Mouse (Mus musculus) kidney, postnatal 10 days (tissue): ENCODE measurements around the gene Dpp4.
A peak's percentile ranks its signal among the peaks of the same experiment; 100 is the strongest.

Experiments used
- DNase-seq: peaks from one replicate; pipeline ENCODE4 v3.0.0; 2021; ENCODE audit warnings: mixed read lengths

Dpp4 gene

GRCm38 (mm10) chr2:62412081-62412821 is at the start of gene Dpp4:
TSS of gene Dpp4 (minus strand) at chr2:62412231.
- no peak for DNase-seq

- DNase-seq: no peak
These were observed 48.9 kb upstream of the Dpp4 start for GRCm38 (mm10) chr2:62460815-62461450.

GRCm38 (mm10) chr2:62460231-62460710 is 48.2 kb upstream of the Dpp4 start:
- peak; percentile 25 for DNase-seq

GRCm38 (mm10) chr2:62459241-62460174 is 47.5 kb upstream of the Dpp4 start:
- no peak for DNase-seq

GRCm38 (mm10) chr2:62458070-62458469 is 46.0 kb upstream of the Dpp4 start:
- DNase-seq: no peak

GRCm38 (mm10) chr2:62454991-62455390 is 43.0 kb upstream of the Dpp4 start:
- no peak for DNase-seq

GRCm38 (mm10) chr2:62454033-62454432 is 42.0 kb upstream of the Dpp4 start:
- DNase-seq: no peak

GRCm38 (mm10) chr2:62450364-62450763 is 38.3 kb upstream of the Dpp4 start:
- DNase-seq: no peak

- DNase-seq: no peak
These were observed 37.8 kb upstream of the Dpp4 start for GRCm38 (mm10) chr2:62449692-62450346.

- DNase-seq: peak; percentile 26
These were observed 28.9 kb upstream of the Dpp4 start for GRCm38 (mm10) chr2:62440802-62441544.

- DNase-seq: no peak
These were observed 28.1 kb upstream of the Dpp4 start for GRCm38 (mm10) chr2:62440083-62440482.

GRCm38 (mm10) chr2:62431245-62431795 is 19.3 kb upstream of the Dpp4 start:
- DNase-seq: no peak

GRCm38 (mm10) chr2:62425941-62426340 is 13.9 kb upstream of the Dpp4 start:
- DNase-seq: no peak

GRCm38 (mm10) chr2:62423343-62423776 is 11.3 kb upstream of the Dpp4 start:
- DNase-seq: no peak

- no peak for DNase-seq
These were observed 10.7 kb upstream of the Dpp4 start for GRCm38 (mm10) chr2:62422515-62423342.

- no peak for DNase-seq
These were observed 9.2 kb upstream of the Dpp4 start for GRCm38 (mm10) chr2:62421229-62421628.

GRCm38 (mm10) chr2:62420045-62420444 is 8.0 kb upstream of the Dpp4 start:
- no peak for DNase-seq

GRCm38 (mm10) chr2:62417233-62417632 is 5.2 kb upstream of the Dpp4 start:
- peak; percentile 20 for DNase-seq

- DNase-seq: peak; percentile 86
These were observed 585 bp downstream of the Dpp4 start for GRCm38 (mm10) chr2:62411211-62412080.
